Mouse (Mus musculus) forebrain, embryonic 16.5 days (tissue): Measurements from ENCODE around the gene Blmh. TPM values are rescaled to one million over a fixed set of nuclear protein-coding genes. Genes with fewer than 3 reads are reported as not detected.

Experiments used
- ATAC-seq: fragments of 200-750 bp; cut with Nextera tagmentation; 2 replicates; pipeline ENCODE4 v1.8.0; 2017; ENCODE audit warnings: mild to moderate bottlenecking, moderate library complexity
- H3K27ac ChIP-seq: fragments of 300-500 bp; sonication (generic); 2 replicates; pipeline ENCODE4 v1.5.1; 2014; ENCODE audit warnings: low read length, control low read depth
- H3K27me3 ChIP-seq: fragments of 300-500 bp; sonication (generic); replicated peaks from 2 replicates; pipeline ENCODE4 v1.6.1; 2014; ENCODE audit warnings: low read length; ENCODE audit not compliant: control insufficient read depth, insufficient read depth
- H3K36me3 ChIP-seq: fragments of 300-500 bp; sonication (generic); 2 replicates; pipeline ENCODE4 v1.6.1; 2014; ENCODE audit not compliant: control insufficient read depth, insufficient read depth
- H3K4me1 ChIP-seq: fragments of 300-500 bp; sonication (generic); replicated peaks from 2 replicates; pipeline ENCODE4 v1.6.1; 2014; ENCODE audit warnings: low read length; ENCODE audit not compliant: control insufficient read depth, insufficient read depth
- H3K4me2 ChIP-seq: fragments of 300-500 bp; sonication (generic); 2 replicates; pipeline ENCODE4 v1.6.1; 2014; ENCODE audit warnings: mild to moderate bottlenecking, low read length, control low read depth
- H3K4me3 ChIP-seq: fragments of 300-500 bp; sonication (generic); replicated peaks from 2 replicates; pipeline ENCODE4 v1.5.1; 2014; ENCODE audit warnings: mild to moderate bottlenecking, low read length, control low read depth
- H3K9ac ChIP-seq: fragments of 300-500 bp; sonication (generic); replicated peaks from 2 replicates; pipeline ENCODE4 v1.6.1; 2014; ENCODE audit warnings: low read depth, low read length, control low read depth
- H3K9me3 ChIP-seq: fragments of 300-500 bp; sonication (generic); 2 replicates; pipeline ENCODE4 v1.6.1; 2016; ENCODE audit warnings: low read length; ENCODE audit not compliant: control insufficient read depth
- WGBS: fragments of 180-500 bp; shearing (Covaris S2); extraction: QIAGEN DNeasy Blood & Tissue Kit; methylation state at CpG from one replicate; pipeline ENCODE4 v1.1.7; 2014; 5-methylcytosine and 5-hydroxymethylcytosine counted together
- polyA plus RNA-seq: library from polyadenylated mRNA; unstranded; fragments of >200 nt; fragmentation: Nextera tagmentation; extraction: Ambion mirVana; gene quantifications from 2 replicates; pipeline ENCODE4 v1.2.1, GENCODE M21; 2015

The Blmh gene
- polyA plus RNA-seq, 1 experiment from 2014 or later = 128 TPM

- Histone ChIP-seq H3K9me3 (no peaks in the 10 kb centered on the region), H3K36me3 (no peaks in the 10 kb centered on the region), H3K9ac (no peak overlapping the region), H3K4me2 (no peak overlapping the region), H3K4me1 (no peaks in the 10 kb centered on the region), H3K4me3 (no peak overlapping the region), H3K27ac (no peak overlapping the region), H3K27me3 (no peaks in the 10 kb centered on the region)
- no peak for ATAC-seq
Observed at GRCm38 (mm10) chr11:76984173-76984572, 59.6 kb downstream of the Blmh start.

- no peak overlapping the region for H3K9ac ChIP-seq
- no peak for ATAC-seq
- no peaks in the 10 kb centered on the region for H3K27me3 ChIP-seq
- H3K4me1 ChIP-seq = peaks cover under 1% of the 10 kb centered on the region; the same call in 1 of the 2 replicates
- H3K36me3 ChIP-seq = no peaks in the 10 kb centered on the region
- H3K27ac ChIP-seq = no peak overlapping the region
- H3K4me2 ChIP-seq = no peak overlapping the region
- 78% methylated on average over 5 of the region's 5 CpGs for WGBS
- H3K4me3 ChIP-seq = no peak overlapping the region
- H3K9me3 ChIP-seq = no peaks in the 10 kb centered on the region
Observed at GRCm38 (mm10) chr11:76990839-76991238, 66.2 kb downstream of the Blmh start.

- no peak overlapping the region for H3K9ac ChIP-seq
- 35% methylated on average over 4 of the region's 4 CpGs for WGBS
- no peaks in the 10 kb centered on the region for H3K36me3 ChIP-seq
- H3K9me3 ChIP-seq = no peaks in the 10 kb centered on the region
- no peak overlapping the region for H3K27ac ChIP-seq
- peaks cover 11% of the 10 kb centered on the region for H3K4me1 ChIP-seq
- no peak overlapping the region for H3K4me2 ChIP-seq
- H3K4me3 ChIP-seq = no peak overlapping the region
- peaks cover 4% of the 10 kb centered on the region for H3K27me3 ChIP-seq
- ATAC-seq = no peak
Observed at GRCm38 (mm10) chr11:76992886-76993285, 68.3 kb downstream of the Blmh start.

- no peak overlapping the region for H3K9ac ChIP-seq
- peaks cover 22% of the 10 kb centered on the region for H3K4me1 ChIP-seq
- no peak overlapping the region for H3K4me3 ChIP-seq
- no peak for ATAC-seq
- H3K36me3 ChIP-seq = no peaks in the 10 kb centered on the region
- H3K27me3 ChIP-seq = peaks cover 32% of the 10 kb centered on the region
- no peak overlapping the region for H3K4me2 ChIP-seq
- no peak overlapping the region for H3K27ac ChIP-seq
- 49% methylated on average over 20 of the region's 20 CpGs for WGBS
- H3K9me3 ChIP-seq = no peaks in the 10 kb centered on the region
Observed at GRCm38 (mm10) chr11:76995966-76996672, 71.5 kb downstream of the Blmh start.

- peak; percentile 62; the same call in 1 of the 2 replicates for ATAC-seq
- no peaks in the 10 kb centered on the region for H3K36me3 ChIP-seq
- under 1% methylated on average over 21 of the region's 21 CpGs for WGBS
- no peak overlapping the region for H3K27ac ChIP-seq
- H3K4me1 ChIP-seq = peaks cover 22% of the 10 kb centered on the region
- H3K4me2 ChIP-seq = peak overlapping the region; percentile 88
- H3K27me3 ChIP-seq = peaks cover 36% of the 10 kb centered on the region
- H3K9ac ChIP-seq = peak overlapping the region; percentile 54
- H3K4me3 ChIP-seq = peak overlapping the region; percentile 52
- H3K9me3 ChIP-seq = no peaks in the 10 kb centered on the region
Observed at GRCm38 (mm10) chr11:76997305-76997704, 72.7 kb downstream of the Blmh start.

- no peak for ATAC-seq
- Histone ChIP-seq H3K27ac (no peak within 1 kb of the TSS), H3K27me3 (peaks cover 36% of the 10 kb centered on the region), H3K36me3 (no peaks in the 10 kb centered on the region), H3K4me3 (peak within 1 kb of the TSS; percentile 52), H3K4me1 (peaks cover 22% of the 10 kb centered on the region), H3K9ac (peak within 1 kb of the TSS; percentile 54), H3K4me2 (peak within 1 kb of the TSS; percentile 88), H3K9me3 (no peaks in the 10 kb centered on the region)
- under 1% methylated on average over 51 of the region's 52 CpGs for WGBS
Observed at GRCm38 (mm10) chr11:76997916-76998704, 73.5 kb downstream of the Blmh start, which contains the start of gene Slc6a4. Slc6a4 (plus strand) TSS chr11:76998603.

- no peak for ATAC-seq
- H3K27me3 ChIP-seq = peaks cover 36% of the 10 kb centered on the region
- peak overlapping the region; percentile 52 for H3K4me3 ChIP-seq
- 8% methylated on average over 24 of the region's 24 CpGs for WGBS
- H3K36me3 ChIP-seq = no peaks in the 10 kb centered on the region
- H3K27ac ChIP-seq = no peak overlapping the region
- peak overlapping the region; percentile 88 for H3K4me2 ChIP-seq
- no peaks in the 10 kb centered on the region for H3K9me3 ChIP-seq
- H3K9ac ChIP-seq = no peak overlapping the region
- H3K4me1 ChIP-seq = peaks cover 22% of the 10 kb centered on the region
Observed at GRCm38 (mm10) chr11:76998705-76999226, 74.2 kb downstream of the Blmh start.

- H3K9ac ChIP-seq = no peak overlapping the region
- peaks cover 38% of the 10 kb centered on the region for H3K27me3 ChIP-seq
- no peaks in the 10 kb centered on the region for H3K36me3 ChIP-seq
- H3K9me3 ChIP-seq = no peaks in the 10 kb centered on the region
- peaks cover 22% of the 10 kb centered on the region for H3K4me1 ChIP-seq
- H3K27ac ChIP-seq = no peak overlapping the region
- whole genome bisulfite sequencing = 68% methylated on average over 5 of the region's 5 CpGs
- no peak overlapping the region for H3K4me2 ChIP-seq
- H3K4me3 ChIP-seq = no peak overlapping the region
- no peak for ATAC-seq
Observed at GRCm38 (mm10) chr11:77000741-77001140, 76.1 kb downstream of the Blmh start.

- no peaks in the 10 kb centered on the region for H3K36me3 ChIP-seq
Observed at GRCm38 (mm10) chr11:77002361-77002760, 77.8 kb downstream of the Blmh start.

More at GRCm38 (mm10) chr11:77002361-77002760, 77.8 kb downstream of the Blmh start:
- H3K9me3 ChIP-seq = no peaks in the 10 kb centered on the region
- WGBS = 90% methylated on average over 1 of the region's 1 CpGs
- H3K4me2 ChIP-seq = no peak overlapping the region
- no peak for ATAC-seq
- H3K4me1 ChIP-seq = peaks cover 15% of the 10 kb centered on the region
- peaks cover 37% of the 10 kb centered on the region for H3K27me3 ChIP-seq
- H3K27ac ChIP-seq = no peak overlapping the region
- H3K9ac ChIP-seq = no peak overlapping the region
- no peak overlapping the region for H3K4me3 ChIP-seq
